Mouse (Mus musculus): ENCODE measurements around the gene Prdm16.

Prdm16 gene

DNA sequence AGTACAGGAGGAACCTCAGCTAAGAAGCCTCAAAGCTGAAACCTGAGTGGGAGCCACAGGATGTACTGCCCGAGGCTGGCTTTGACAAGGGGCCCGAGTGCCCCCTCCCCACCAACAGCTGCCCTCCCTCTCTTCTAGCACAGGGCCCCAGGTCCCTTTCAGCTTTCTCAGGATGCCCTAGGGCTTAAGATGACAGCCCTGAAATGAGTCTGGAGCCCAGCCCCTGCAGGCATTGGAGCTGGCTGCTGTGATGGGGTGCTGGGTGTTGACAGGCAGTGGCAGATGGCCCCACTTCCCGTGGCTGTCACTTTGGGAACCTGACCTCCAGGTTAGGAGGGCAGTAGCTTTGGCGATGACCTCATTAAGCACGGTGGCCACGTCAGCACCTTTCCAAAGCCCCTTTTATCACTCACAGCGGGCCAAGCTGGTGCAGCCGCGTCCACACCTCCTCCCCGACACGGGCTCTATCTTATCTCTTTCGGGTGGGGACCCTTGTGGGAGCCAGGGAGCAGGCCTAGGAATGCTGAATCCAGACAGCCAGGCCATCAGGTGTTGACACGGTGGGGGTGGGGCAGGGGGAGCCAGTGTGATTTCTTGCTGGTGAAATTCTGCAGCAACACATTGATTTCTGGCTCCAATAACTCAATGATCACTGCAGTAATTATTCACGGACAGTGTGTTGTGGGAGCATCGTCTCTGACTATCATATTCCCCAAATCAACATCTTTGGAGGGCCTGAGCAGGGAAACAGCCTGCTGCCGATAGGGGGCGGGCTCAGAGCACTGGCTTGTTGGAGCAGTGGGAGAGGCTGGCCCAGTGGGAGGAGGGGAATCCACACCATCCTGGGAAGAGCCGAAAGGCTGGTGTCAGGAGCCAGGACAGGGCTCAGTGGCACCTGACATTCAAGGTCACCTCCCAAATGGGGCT lies 243.2 kb downstream of the Prdm16 start:
- no peak for DNase-seq (ENCODE audit: extremely low spot score, low read depth, low spot score)

DNA sequence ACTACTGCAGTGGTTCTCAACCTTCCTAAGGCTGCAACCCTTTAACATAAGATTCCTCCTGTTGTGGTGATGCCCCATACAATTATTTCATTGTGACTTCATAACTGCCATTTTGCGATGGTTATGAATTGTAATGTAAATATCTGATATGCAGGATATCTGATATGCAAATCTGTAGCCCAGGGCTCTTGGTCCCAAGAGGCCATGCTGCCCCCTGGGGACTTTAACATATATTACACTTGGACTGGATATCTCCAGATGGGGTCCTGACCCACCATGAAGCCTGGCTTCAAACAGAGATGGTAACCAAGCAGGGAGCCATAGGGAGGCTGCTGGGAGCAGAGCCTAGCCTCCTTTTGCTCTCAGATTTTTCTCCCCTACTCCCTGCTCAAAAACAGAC lies 244.0 kb downstream of the Prdm16 start:
- no peak for DNase-seq (ENCODE audit: extremely low spot score, low read depth, low spot score)

DNA sequence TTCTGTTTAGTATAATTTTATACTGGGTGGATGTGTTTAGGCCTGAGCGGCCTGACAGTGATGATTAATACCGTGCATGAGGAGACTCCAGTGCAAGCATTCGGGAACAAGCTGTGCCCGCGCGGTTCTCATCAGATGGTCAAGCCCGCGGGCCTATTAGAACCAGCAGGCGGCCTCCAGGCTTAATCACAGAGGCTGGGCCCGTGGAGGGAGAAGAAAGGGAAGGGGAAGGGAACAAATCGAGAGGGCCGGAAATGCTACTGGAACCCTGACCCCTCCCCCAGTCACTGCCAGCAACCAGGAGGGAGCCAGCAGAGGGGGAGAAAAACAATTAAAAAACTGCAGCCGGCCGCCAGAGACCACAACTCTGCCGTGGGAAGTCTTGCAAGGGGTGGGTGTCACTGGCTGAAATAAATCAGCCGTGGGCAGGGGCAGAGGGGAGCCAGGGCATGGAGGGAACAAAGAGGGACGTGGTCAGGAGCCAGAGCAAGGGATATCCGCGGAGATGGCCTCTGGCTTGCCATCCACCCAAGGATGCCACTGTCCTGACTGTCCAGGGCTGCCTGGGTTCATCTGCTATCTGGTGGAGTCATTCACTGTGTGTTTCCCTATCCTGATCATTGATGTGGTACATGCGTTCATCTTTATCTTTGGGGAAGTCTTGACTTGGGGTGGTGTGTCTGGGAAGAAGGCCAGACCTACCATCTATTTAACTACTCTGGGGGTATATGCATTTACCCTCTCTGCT lies 246.2 kb downstream of the Prdm16 start:
- no peak for DNase-seq (ENCODE audit: extremely low spot score, low read depth, low spot score)

DNA sequence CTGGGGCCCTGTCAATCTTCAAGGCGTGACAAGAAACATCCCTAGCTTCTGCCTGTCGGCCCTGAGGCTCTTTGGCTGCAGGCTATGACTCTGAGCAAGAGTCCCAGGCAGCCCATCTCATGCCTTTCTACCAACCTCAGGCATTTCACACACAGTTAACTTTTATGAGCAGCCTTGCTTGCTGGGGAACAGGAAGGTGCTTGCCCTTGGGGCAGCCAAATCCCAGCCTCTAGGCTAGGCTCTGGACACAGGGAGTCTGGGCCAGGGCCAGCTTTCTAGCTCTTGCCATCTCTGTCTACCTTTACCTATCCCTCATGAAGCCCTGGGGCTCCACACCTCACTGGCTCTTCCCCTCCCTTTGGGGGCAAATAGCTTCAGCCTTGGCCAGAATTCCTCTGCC lies 247.0 kb downstream of the Prdm16 start:
- no peak for DNase-seq (ENCODE audit: extremely low spot score, low read depth, low spot score)

DNA sequence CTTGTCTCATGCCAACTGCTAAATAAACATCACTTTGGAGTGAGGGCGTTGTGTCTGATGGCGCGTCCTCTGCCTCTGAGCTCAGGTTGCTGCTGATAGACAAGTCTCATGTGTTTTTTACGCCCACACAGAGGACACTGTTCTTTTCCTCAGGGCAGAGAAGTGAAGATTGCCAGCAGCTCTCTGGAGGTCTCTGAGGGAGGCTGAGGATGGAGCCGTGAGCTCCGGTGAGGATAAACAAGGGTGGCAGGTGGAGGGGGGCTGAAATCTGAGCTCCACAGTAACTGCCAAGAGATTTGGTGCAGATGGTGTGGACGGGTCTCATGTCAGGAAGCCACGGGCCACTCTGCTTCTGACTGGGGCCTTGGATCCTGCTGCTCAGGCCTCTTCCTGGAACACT lies 249.9 kb downstream of the Prdm16 start:
- no peak for DNase-seq (ENCODE audit: extremely low spot score, low read depth, low spot score)

DNA sequence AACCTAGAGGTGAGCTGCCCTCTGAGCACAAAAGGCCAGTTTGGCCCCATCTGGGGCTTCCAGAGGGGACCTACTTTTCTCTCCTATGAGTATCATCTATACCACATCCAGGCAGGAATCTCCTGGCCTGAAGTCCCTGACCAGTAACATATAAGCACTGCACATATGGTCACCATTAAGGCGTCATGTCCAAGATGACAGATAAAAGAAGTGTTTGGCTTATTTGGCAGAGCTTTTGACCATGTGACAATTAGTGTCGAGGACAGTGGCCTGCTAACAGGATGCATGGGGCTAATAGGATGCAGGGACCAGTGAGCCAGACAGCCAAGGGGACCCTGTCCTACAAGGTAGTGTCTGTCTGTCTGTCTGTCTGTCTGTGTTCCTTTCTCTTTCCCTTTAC lies 250.8 kb downstream of the Prdm16 start:
- DNase-seq (ENCODE audit: extremely low spot score, low read depth, low spot score) = no peak

DNA sequence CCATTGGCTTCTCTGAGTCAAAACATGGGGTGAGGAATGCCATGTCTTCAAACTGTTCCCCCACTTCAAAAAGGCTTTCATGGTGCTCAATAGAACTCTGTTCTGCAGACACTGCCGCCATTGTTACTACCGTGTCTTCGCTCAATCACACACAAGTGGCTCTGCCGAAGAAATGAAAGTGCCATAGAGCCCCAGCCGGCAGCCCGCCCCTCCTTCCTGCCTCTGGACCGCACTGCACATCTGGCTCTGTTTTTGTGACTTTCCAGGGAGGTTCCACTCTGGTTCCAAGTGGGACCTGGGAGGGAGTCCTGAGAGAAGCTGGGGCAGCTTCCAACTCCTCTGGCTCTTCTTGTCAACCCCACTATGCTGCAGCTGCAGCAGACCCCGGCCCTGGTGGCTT lies 251.5 kb downstream of the Prdm16 start:
- DNase-seq (ENCODE audit: extremely low spot score, low read depth, low spot score) = no peak

DNA sequence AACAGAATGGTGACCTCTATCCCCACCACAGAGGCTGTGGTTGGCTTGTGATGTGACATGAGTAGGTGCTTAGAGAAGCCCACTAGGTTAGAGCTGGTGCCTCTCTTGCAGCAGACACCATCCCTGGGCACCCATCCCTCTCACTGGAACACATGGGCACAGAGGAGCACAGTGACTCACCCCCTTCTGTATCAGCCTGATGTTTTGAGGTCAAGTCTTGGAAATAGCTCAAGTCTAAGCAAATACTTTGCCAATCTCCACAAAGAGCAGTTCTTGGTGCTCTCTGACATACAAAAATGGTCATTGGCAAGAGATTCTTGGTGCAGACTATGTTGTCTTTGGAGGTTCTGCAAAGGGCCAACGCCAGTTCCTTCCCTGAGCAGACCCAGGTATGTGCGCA lies 257.8 kb downstream of the Prdm16 start:
- no peak for DNase-seq (ENCODE audit: extremely low spot score, low read depth, low spot score)

DNA sequence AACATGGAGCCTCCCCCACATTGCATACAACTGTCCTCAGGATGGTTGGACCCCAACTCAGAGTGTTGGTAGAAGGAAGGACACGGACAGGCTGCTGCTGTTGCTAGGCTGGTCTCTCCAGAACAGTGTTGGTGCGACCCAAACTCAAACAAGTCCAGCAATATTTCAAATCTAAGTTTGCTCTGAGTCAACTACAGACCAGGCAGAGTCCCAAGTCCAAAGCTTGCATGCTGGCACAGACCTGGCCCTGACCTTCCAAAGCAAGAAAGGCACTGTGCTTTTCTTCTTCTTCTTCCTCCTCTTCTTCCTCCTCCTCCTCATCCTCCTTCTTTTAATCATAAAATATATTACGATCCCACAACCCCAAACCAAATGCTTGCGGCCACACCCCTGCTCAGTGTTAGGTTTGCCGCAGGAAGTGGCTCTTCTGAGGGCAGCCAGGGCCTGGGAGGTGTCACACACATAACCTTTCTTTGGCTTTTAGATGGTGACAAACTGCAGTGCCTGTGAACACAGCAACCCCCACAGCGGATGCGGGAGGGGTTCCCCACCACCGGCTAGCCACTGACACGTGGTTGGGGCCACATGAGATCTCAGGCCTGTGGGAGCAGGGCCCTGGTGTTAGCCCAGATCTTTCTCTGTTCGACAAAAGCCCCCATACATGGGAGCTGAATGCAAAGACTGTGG lies 260.6 kb downstream of the Prdm16 start:
- DNase-seq (ENCODE audit: extremely low spot score, low read depth, low spot score) = no peak

DNA sequence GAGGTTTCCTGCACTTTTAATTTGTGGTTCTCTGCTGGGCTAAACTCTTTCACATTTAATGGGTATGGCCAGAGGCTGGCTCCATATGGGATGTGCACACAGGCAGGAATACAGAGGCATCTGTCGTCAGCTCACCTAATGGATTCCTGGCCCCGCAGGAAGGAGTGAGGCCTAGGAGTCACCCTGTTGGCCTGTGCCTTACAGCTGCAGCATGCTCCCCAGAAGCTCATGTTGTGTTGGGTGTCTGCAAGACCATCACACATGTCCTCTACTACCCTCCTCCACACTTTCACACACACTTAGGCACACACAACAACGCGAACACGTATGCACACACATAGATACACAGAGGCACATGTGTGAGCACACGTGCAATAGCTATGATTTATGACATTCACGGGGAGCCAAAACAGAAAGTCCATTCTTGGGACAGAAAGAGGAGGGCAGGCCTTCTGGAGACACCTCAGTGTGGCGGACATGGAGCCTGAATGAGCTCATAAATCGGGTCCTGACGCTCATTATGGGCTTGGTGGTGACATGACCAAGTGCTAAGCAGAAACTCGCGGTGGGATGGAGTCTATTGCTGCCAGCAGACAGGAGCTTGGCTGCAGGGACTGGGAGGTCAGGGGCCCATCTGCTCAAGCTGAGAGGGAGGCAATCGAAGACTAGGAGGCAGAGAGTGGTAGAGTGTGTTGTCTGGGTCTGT lies 265.0 kb downstream of the Prdm16 start:
- DNase-seq (ENCODE audit: extremely low spot score, low read depth, low spot score) = peak; percentile 68

DNA sequence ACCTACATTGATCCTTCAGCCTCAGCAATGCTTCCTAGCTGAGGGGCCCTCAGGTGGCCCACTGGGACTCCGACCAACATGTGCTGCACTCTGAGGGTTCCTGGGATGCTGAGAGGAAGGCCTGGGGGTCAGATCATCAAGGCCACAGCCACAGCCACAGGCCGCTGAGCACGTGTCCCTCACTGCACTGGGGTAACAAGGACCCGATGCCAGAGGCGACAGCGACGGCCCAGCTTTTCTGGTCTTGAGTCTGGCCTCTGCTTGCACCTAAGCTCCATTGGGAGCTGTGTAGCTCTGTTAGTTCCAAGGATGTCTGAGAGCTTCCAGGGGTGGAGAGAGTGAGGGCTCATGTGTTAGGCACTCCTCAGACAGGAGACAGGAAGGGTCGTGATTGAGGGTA lies 265.8 kb downstream of the Prdm16 start:
- DNase-seq (ENCODE audit: extremely low spot score, low read depth, low spot score) = no peak

DNA sequence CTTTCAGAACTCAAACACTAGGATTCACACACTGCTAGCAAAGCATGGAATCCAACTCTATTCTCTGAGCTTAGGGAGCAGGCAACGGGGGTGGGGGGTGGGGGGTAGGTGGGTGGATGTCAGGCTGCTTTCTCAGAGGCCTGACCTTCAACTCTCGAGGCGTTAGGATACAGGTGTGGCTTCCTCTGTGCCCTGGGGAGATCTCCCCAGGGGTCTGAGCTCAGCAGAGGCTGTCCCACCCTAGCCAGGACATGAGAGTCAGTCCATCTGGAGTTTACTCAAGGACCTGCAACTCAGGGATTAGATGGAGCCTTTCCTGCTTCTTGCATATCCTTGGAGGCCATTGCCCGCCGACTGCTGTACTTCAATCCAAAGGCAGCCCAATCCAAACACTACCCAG lies 267.6 kb downstream of the Prdm16 start:
- DNase-seq (ENCODE audit: extremely low spot score, low read depth, low spot score) = no peak

DNA sequence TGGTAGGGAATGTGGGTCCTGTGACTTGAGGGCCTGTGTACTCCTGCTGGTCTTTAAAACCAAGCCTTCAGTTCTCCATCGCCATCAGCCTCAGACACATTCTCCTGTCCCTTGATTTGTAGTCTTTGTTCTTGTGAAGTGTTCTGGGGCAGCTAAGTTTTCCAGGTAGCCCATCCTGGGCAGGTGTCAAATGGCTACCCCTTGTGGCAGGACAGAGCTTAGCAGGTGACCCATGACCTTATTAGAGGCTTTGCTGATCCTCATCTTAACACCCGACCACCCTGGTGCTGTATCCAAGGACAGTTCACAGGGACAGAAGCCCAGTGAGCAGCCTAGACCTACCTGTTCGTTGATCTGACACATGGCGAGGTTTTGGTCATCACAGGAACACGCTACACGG lies 269.8 kb downstream of the Prdm16 start:
- no peak for DNase-seq (ENCODE audit: extremely low spot score, low read depth, low spot score)

DNA sequence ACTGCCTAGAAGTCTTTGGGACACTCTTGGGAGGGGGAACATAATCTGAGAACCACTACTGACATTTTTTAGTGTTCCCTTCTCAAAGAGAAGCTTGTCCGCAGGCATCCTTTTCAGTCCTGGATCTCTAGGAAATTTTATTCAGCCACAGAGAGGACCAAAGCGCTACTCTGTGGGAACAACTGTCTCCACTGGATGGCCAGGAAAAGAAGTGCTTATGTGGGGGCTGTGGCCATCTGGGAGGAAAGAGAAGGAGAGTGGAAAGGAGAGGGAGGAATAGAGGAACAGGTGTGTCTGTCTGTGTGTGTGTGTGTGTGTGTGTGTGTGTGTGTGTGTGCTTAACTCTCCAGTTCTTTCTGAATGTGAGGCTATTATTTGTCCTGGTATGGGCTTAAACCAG lies 271.9 kb downstream of the Prdm16 start:
- no peak for DNase-seq (ENCODE audit: extremely low spot score, low read depth, low spot score)

DNA sequence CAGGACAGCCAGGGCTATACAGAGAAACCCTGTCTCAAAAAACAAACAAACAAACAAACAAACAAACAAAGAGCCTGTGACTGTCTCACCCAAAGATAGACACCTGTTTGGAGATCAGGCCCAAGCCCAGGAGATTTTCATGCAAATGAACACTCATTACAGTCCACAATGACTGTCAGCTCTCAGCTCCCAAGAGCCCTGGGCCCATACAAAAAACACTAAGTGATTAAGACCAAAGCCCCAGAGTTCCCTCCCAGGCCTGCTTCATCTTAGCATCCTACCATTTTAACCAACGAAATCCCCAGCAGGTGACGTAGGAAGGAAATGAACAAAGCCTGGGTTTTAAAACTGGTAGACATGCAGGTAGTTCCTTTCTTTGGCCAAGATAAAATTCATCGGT lies 275.8 kb downstream of the Prdm16 start:
- no peak for DNase-seq (ENCODE audit: extremely low spot score, low read depth, low spot score)

DNA sequence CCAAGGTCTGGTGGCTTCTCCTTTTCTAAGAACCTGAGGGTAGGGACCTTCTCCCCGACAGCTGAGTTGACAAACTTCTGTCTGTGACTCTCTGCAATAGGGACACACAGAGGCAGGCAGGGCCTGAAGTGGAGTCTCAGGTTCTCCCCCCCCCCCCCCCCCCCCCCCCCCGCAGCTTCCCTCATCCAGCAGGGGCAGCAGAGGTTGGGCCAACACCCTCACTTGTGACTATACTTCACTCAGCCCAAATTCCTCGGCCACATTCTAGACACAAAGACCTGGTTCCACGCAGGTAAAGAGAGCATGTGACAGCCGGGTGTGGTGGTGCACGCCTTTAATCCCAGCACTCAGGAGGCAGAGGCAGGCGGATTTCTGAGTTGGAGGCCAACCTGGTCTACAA lies 276.2 kb downstream of the Prdm16 start:
- no peak for DNase-seq (ENCODE audit: extremely low spot score, low read depth, low spot score)

DNA sequence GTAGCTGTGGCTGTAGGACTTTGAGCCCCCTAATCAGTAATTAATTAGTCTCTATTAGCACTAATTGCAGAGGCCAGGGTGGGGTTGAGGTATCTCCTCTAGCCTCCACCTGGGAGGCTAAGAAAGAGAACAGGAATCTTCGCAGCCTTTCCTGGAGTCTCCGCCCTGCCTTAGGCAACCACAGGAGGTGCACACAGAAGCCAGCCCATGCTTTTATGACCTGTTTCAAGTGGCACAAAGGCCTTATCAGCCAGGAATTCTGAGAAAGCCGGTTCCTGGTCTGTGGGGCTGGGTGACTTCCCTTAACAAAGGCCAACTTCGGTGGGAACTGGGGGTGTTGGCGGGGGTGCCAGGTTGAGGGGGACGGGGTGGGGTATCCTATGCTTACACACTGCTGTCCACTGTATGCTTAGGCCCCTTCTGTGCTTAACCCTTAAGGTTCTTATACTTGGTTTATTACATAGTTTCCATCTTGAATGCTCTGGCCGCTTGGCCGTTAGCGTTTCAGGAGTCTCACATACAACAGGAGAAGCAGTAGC lies 276.8 kb downstream of the Prdm16 start:
- no peak for DNase-seq (ENCODE audit: extremely low spot score, low read depth, low spot score)

DNA sequence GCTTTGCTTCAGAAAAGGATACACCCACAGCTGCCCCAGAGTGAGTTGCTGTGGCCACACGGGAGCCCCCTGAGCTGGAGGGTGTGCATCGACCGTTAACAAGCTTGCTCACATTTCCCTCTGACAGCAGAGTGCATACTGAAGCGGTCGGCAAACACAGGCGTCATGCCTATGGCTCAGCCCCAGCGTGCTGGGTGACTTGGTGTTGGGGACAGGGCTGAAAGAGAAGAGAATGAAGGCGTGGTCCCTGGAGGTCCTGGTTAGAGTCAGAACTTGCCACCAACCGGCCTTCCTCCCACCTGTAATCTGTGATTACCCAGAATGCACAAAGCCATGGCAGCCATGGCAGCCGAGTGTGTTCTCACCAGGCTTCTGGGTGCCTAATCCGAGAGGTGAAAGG lies 277.9 kb downstream of the Prdm16 start:
- DNase-seq (ENCODE audit: extremely low spot score, low read depth, low spot score) = no peak

DNA sequence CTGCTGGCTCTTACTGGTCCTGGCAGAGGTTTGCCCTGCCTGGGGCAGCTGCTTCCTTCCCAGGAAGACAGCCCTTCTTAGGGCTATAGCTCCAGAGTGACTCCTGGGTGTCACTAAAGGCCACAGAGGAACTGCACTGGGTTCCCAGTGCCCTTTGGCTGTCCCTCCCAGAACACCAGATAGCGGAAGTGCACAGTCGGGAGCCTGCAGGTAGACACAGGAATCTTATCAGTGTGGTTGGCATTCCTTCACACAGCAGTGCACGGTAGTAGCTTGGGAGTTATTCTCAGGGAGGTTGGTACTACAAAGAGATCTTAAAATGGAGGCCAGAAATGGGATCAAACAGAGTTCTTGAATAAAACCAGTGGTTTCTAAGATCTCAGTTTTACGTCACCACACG lies 278.3 kb downstream of the Prdm16 start:
- no peak for DNase-seq (ENCODE audit: extremely low spot score, low read depth, low spot score)

DNA sequence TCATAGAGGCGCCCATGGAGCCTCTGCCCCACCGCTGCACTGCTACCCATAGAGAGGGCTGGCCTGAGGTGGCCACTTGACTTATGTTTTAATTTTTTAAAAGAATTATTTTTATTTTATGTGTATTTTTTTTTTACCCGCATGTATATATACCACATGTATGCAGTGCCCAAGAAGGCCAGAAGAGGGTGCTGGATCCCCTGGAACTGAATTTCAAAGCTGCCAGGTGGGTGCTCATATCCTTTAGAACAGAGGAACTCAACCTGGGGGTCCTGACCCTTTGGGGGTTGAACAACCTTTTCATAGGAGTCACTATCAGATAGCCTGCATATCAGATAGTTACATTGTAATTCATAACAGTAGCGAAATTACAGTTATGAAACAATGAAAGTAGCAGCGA lies 281.3 kb downstream of the Prdm16 start:
- DNase-seq (ENCODE audit: extremely low spot score, low read depth, low spot score) = no peak

DNA sequence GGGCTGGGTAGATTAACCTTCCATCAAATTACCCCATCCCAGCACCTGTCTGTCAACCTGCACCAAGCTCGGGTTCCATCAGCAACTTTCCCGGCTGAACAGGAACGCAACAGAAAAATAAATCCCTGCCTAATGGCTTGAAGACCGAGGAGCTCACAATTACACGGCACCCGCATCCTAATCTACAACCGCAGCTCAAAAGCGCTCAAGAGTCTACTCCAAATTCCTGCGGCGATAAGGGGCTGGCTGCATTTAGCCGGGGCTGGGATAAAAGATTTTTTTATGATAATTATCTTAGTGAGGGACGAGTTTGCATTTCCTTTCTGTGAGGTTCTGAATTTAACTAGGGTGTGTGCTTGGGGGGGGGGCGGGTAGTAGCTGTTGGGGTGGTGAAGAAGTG lies 284.4 kb downstream of the Prdm16 start:
- DNase-seq (ENCODE audit: extremely low spot score, low read depth, low spot score) = no peak
